Mouse (Mus musculus): ENCODE results near the gene Ubc.

Gene Ubc

DNA sequence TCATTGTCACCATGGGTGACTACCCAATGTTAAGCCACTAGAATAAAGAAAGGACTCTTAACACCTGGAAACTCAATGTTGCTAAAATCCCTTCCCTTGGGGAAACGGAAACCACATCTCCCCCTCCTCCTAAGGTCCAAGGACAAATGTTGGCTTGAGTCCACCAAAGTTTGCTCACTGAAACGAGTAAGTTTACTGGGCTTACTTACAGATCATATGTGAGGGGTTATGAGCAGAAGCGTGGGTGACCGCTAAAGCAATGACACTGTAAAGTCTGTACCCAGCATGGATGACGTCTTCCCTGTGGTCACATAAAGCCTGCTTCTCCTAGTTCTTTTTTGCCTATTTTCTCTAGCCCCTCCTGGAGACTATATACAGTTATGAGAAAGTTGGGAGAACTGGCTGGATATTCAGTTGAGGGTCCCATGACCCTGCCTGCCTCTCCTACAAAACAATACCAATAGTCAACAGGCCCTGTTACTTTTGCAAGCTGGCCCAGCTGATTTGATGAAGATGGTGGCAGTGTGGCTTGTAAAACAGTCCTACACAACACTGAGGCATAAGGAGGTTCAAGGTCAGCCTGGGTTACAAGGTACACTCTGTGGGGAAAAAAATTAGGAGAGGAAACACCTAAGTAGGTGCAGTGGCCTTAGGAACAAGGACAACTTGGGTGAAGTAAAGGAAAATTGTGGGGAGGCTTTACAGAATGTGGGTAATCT, 7.9 kb downstream of the Ubc start:
- no peak for DNase-seq

GRCm38 (mm10) chr5:125378919-125379318, 11.1 kb downstream of the Ubc start:
- no peak for DNase-seq

DNA sequence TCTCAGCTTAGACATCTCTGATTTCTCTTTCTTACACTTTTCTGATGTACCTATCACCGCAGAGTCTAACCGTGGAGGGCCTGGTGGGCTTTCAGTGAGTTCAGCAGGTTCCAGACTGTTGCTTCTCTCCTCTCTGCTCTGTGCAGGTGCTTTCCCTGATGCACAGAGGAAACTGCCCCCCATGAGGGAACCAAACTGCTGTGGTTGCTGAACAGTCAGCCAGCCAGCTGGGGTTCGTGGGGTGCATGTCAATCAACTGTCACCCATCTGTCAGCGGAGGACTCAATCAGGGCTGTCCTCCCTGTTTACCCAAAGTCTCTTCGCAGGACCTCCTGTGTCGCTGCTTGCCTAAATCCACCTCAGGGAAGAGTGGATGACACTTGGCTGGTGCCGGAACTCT, 12.8 kb downstream of the Ubc start:
- peak; percentile 49 for DNase-seq

- DNase-seq: no peak
These were observed 14.1 kb downstream of the Ubc start for GRCm38 (mm10) chr5:125375871-125376270.

GRCm38 (mm10) chr5:125372027-125372426, 18.0 kb downstream of the Ubc start:
- DNase-seq: no peak

DNA sequence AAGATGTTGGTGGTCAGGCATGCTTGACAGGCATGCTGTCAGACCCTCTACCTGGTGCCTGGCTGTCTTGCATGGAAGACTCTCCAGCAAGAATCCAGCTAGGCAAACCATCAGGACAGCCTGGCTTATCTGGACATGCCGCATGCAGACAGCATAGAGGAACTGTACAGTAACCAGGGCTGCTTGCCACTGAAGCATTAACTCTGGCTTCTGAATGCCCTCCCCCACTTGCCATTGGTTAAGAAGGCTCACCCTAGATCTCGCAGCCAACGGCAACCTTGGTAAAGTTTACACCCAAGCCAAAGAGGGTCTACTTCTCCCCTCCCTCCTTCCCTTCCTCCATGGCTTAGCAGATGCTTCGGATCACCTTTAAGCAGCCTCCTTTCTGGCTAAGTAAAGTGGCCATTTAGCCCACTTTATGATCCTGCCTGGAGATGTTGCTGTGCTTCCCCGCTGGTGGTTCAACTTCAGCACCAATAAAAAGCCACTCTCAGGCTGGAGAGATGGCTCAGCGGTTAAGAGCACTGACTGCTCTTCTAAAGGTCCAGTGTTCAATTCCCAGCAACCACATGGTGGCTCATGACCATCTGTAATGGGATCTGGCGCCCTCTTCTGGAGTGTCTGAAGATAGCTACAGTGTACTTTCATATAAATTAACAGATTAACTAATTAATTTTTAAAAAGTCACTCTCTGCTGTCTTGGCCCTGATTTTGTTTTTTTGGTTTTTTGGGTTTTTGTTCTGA, 18.9 kb downstream of the Ubc start:
- DNase-seq: peak in 1 of 2 experiments; percentile 34

- DNase-seq: peak; percentile 72 to 76
These were observed 21.4 kb downstream of the Ubc start for GRCm38 (mm10) chr5:125368568-125368967.

- no peak for DNase-seq
These were observed 21.8 kb downstream of the Ubc start for GRCm38 (mm10) chr5:125368156-125368555.

DNA sequence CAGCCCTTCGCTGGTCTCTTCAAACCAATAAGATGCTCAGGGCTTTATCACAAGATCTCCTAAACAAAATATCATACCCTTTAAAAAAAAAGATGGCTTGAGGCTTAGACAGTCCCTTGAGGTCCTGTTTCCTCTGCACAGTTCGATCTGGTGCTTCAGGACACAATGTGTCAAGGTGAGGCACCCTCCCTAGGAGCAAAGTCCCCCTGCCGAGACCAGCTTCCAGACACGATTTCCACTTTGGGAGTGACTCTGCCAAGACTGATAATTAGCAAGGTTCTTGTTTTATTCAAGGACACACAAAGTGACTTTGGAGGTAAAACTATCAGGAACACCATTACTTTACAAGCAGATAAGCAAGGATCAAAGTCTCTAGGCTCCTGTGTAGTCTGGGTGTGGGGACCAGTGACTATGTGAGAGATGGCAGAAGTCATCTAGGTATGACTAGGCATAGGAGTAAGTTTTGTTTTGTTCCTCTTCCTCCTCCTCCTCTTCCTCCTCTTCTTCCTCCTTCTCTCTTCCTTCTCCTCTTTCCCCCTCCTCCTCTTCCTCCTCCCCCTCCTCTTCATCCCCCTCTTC, 25.1 kb downstream of the Ubc start:
- no peak for DNase-seq

DNA sequence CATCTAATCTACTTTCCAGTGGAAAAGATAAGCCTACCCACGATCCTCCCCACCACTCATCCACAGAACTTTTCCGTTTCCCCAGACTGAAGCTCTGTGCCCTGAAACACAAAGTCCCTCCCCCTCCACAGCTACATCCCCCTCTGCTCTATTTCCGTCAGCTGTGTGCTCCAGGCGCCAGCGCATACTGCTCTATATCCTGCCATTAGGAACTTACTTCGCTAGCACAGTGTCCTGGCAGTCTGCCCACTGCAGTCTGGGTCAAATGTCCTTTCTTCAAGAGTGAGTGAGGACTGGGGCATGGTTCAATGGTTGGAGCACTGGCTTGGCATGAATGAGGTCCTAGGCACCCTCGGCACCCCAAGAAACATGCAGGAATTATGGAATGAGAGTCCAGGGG, 26.1 kb downstream of the Ubc start:
- no peak for DNase-seq

- DNase-seq: no peak
These were observed 29.0 kb downstream of the Ubc start for GRCm38 (mm10) chr5:125360981-125361510.

GRCm38 (mm10) chr5:125360566-125360965, 29.4 kb downstream of the Ubc start:
- no peak for DNase-seq

DNA sequence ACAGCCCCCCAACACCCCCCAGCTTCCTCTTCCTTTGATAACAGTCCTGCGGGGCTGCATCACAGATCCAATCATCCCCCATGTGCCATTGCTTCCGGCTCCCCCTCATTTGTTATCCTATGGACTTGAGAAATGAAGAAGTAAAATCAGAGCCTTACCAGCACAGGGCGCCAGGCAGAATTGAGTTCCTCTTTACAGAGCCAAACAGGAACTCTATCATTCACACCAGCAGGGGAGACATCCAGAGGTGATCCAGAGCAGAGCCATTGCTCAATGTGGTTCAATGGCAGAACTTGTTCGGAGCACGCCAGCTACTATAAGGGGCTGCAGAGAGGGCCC, 31.8 kb downstream of the Ubc start:
- DNase-seq: peak; percentile 58 to 67

- no peak for DNase-seq
These were observed 32.3 kb downstream of the Ubc start for GRCm38 (mm10) chr5:125357543-125358269.

GRCm38 (mm10) chr5:125355650-125356049, 34.4 kb downstream of the Ubc start:
- DNase-seq: no peak

GRCm38 (mm10) chr5:125354885-125355492, 35.0 kb downstream of the Ubc start:
- DNase-seq: no peak

- DNase-seq: no peak
These were observed 37.2 kb downstream of the Ubc start for GRCm38 (mm10) chr5:125352781-125353294.

DNA sequence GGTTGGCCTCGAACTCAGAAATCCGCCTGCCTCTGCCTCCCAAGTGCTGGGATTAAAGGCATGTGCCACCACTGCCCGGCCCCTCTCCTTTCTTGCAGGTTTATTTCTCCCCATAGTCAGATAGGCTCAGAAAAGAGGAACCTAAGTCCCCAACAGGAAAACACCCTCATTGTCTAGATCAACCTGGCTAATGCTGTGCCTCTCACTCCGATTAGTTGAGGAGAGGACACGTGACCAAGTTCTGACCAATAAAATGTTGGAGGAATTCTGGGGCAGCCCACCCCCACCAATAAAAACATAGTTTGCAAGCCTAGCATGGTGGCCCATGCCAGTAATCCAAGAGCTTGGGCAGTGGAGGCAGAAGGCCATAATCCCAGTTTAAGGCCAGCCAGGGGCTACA, 38.1 kb downstream of the Ubc start:
- peak; percentile 35 to 36 for DNase-seq

- DNase-seq: no peak
These were observed 38.9 kb downstream of the Ubc start for GRCm38 (mm10) chr5:125351057-125351456.

DNA sequence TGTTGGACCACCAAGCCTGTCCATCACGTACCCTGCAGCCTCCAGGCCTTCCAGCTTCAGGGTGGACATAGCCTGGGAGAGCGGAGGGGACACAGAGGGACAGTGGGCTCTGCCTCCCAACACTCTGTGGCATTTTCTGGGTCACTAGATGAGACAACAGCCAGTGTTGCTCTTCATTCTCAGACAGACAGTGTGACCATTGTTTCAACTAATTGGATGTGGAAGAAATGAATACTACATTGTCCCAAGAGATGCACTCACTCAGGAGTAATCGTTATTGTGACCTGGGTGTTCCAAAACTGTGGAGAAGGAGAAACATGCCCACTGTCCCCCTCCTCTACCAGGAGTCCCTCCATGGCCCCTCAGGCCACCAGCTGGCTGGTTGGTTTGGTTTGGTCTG, 40.6 kb downstream of the Ubc start:
- no peak for DNase-seq

DNA sequence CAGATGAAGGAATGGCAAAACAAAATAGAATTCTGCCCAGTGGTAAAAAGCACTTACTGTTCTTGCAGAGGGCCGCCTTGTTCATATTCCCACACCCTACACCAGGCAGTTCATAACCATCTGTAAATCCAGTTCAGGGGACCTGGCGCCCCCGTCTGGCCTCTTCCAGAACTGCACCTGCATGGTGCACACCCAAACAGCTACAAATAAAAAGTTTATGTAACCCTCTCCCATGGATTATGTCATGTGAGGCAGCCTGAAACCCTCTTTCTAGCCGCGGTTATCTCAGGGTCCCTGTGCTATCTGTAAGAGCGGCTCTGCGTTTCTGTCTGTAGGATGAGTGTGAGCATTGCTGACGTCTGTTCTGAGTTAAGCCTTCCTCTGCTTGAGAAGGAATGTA, 41.5 kb downstream of the Ubc start:
- peak; percentile 80 to 81 for DNase-seq

GRCm38 (mm10) chr5:125348067-125348466, 41.9 kb downstream of the Ubc start:
- no peak for DNase-seq

- no peak for DNase-seq
These were observed 45.7 kb downstream of the Ubc start for GRCm38 (mm10) chr5:125344296-125344695.
